Mouse (Mus musculus): ENCODE data around the gene Tmem164. TPM values are rescaled to one million over a fixed set of nuclear protein-coding genes. Genes with fewer than 3 reads are reported as not detected.
A peak's percentile ranks its signal among the peaks of the same experiment; 100 is the strongest.

The Tmem164 gene
- polyA plus RNA-seq, 1 experiment = 15.9 TPM

- Histone ChIP-seq H3K4me3 (ENCODE audit: insufficient read depth, low read depth, low read length) (peak overlapping the region; percentile 1; the same call in 1 of the 2 replicates), H3K27me3 (replicated peaks; ENCODE audit: control insufficient read depth, insufficient read depth, low read length) (no peaks in the 10 kb centered on the region), H3K4me1 (ENCODE audit: control insufficient read depth, insufficient read depth, low read length) (no peaks in the 10 kb centered on the region), H3K27ac (ENCODE audit: insufficient read depth, low read depth, low read length) (peak overlapping the region; percentile 12; the same call in 1 of the 2 replicates), H3K36me3 (ENCODE audit: control insufficient read depth, insufficient read depth, low read length) (no peaks in the 10 kb centered on the region)
- WGBS = 23% methylated on average over 10 of the region's 10 CpGs
- DNase-seq = peak; percentile 32
- TF ChIP-seq POLR2A (IDR thresholded peaks at IDR 0.05; ENCODE audit: low read depth, low read length) (no peak), CTCF (conservative IDR thresholded peaks at IDR 0.05; ENCODE audit: insufficient read depth, insufficient read length, low read depth, low read length) (peak; percentile 39)
Measured at GRCm38 (mm10) chrX:142806620-142807061, 125.4 kb downstream of the Tmem164 start.

- H3K4me3 ChIP-seq (ENCODE audit: insufficient read depth, low read depth, low read length) = no peak overlapping the region
- H3K4me1 ChIP-seq (ENCODE audit: control insufficient read depth, insufficient read depth, low read length) = no peaks in the 10 kb centered on the region
- peak; percentile 61 for DNase-seq
- WGBS = 30% methylated on average over 9 of the region's 9 CpGs
- H3K27ac ChIP-seq (ENCODE audit: insufficient read depth, low read depth, low read length) = no peak overlapping the region
- TF ChIP-seq CTCF (conservative IDR thresholded peaks at IDR 0.05; ENCODE audit: insufficient read depth, insufficient read length, low read depth, low read length) = peak; percentile 55
- TF ChIP-seq POLR2A (IDR thresholded peaks at IDR 0.05; ENCODE audit: low read depth, low read length) = no peak
- no peaks in the 10 kb centered on the region for H3K27me3 ChIP-seq (replicated peaks; ENCODE audit: control insufficient read depth, insufficient read depth, low read length)
- H3K36me3 ChIP-seq (ENCODE audit: control insufficient read depth, insufficient read depth, low read length) = no peaks in the 10 kb centered on the region
Measured at GRCm38 (mm10) chrX:142808411-142808810, 127.2 kb downstream of the Tmem164 start.

GRCm38 (mm10) chrX:142813146-142813545 lies 131.9 kb downstream of the Tmem164 start:
- peak; percentile 21 for DNase-seq
- Histone ChIP-seq H3K4me1 (ENCODE audit: control insufficient read depth, insufficient read depth, low read length) (no peaks in the 10 kb centered on the region), H3K27me3 (replicated peaks; ENCODE audit: control insufficient read depth, insufficient read depth, low read length) (no peaks in the 10 kb centered on the region), H3K27ac (ENCODE audit: insufficient read depth, low read depth, low read length) (no peak overlapping the region), H3K4me3 (ENCODE audit: insufficient read depth, low read depth, low read length) (no peak overlapping the region), H3K36me3 (ENCODE audit: control insufficient read depth, insufficient read depth, low read length) (no peaks in the 10 kb centered on the region)
- TF ChIP-seq CTCF (conservative IDR thresholded peaks at IDR 0.05; ENCODE audit: insufficient read depth, insufficient read length, low read depth, low read length) (peak; percentile 43), POLR2A (IDR thresholded peaks at IDR 0.05; ENCODE audit: low read depth, low read length) (no peak)
- 17% methylated on average over 6 of the region's 6 CpGs for WGBS

- TF ChIP-seq POLR2A (IDR thresholded peaks at IDR 0.05; ENCODE audit: low read depth, low read length) (no peak), CTCF (conservative IDR thresholded peaks at IDR 0.05; ENCODE audit: insufficient read depth, insufficient read length, low read depth, low read length) (peak; percentile 65)
- H3K4me3 ChIP-seq (ENCODE audit: insufficient read depth, low read depth, low read length) = no peak overlapping the region
- H3K36me3 ChIP-seq (ENCODE audit: control insufficient read depth, insufficient read depth, low read length) = no peaks in the 10 kb centered on the region
- no peaks in the 10 kb centered on the region for H3K4me1 ChIP-seq (ENCODE audit: control insufficient read depth, insufficient read depth, low read length)
- no peak overlapping the region for H3K27ac ChIP-seq (ENCODE audit: insufficient read depth, low read depth, low read length)
- DNase-seq = peak; percentile 49
- H3K27me3 ChIP-seq (replicated peaks; ENCODE audit: control insufficient read depth, insufficient read depth, low read length) = no peaks in the 10 kb centered on the region
- WGBS = 41% methylated on average over 10 of the region's 10 CpGs
Measured at GRCm38 (mm10) chrX:142818057-142818682, 137.0 kb downstream of the Tmem164 start.

GRCm38 (mm10) chrX:142821239-142821638 lies 140.0 kb downstream of the Tmem164 start:
- WGBS = 67% methylated on average over 6 of the region's 6 CpGs

GRCm38 (mm10) chrX:142821846-142822245 lies 140.6 kb downstream of the Tmem164 start:
- TF ChIP-seq CTCF (conservative IDR thresholded peaks at IDR 0.05; ENCODE audit: insufficient read depth, insufficient read length, low read depth, low read length) = peak; percentile 40
- no peak for TF ChIP-seq POLR2A (IDR thresholded peaks at IDR 0.05; ENCODE audit: low read depth, low read length)
- WGBS = 41% methylated on average over 3 of the region's 3 CpGs
- peak; percentile 11 for DNase-seq

More at GRCm38 (mm10) chrX:142821239-142821638, 140.0 kb downstream of the Tmem164 start:
- Histone ChIP-seq H3K4me1 (ENCODE audit: control insufficient read depth, insufficient read depth, low read length) (no peaks in the 10 kb centered on the region), H3K27ac (ENCODE audit: insufficient read depth, low read depth, low read length) (no peak overlapping the region), H3K4me3 (ENCODE audit: insufficient read depth, low read depth, low read length) (no peak overlapping the region), H3K36me3 (ENCODE audit: control insufficient read depth, insufficient read depth, low read length) (no peaks in the 10 kb centered on the region), H3K27me3 (replicated peaks; ENCODE audit: control insufficient read depth, insufficient read depth, low read length) (no peaks in the 10 kb centered on the region)
- TF ChIP-seq CTCF (conservative IDR thresholded peaks at IDR 0.05; ENCODE audit: insufficient read depth, insufficient read length, low read depth, low read length) (no peak), POLR2A (IDR thresholded peaks at IDR 0.05; ENCODE audit: low read depth, low read length) (no peak)
- no peak for DNase-seq

GRCm38 (mm10) chrX:142825309-142825708 lies 144.1 kb downstream of the Tmem164 start:
- H3K36me3 ChIP-seq (ENCODE audit: control insufficient read depth, insufficient read depth, low read length) = no peaks in the 10 kb centered on the region
- no peak overlapping the region for H3K4me3 ChIP-seq (ENCODE audit: insufficient read depth, low read depth, low read length)
- WGBS = 88% methylated on average over 1 of the region's 1 CpGs

More at GRCm38 (mm10) chrX:142821846-142822245, 140.6 kb downstream of the Tmem164 start:
- Histone ChIP-seq H3K36me3 (ENCODE audit: control insufficient read depth, insufficient read depth, low read length) (no peaks in the 10 kb centered on the region), H3K4me3 (ENCODE audit: insufficient read depth, low read depth, low read length) (no peak overlapping the region), H3K4me1 (ENCODE audit: control insufficient read depth, insufficient read depth, low read length) (no peaks in the 10 kb centered on the region), H3K27me3 (replicated peaks; ENCODE audit: control insufficient read depth, insufficient read depth, low read length) (no peaks in the 10 kb centered on the region), H3K27ac (ENCODE audit: insufficient read depth, low read depth, low read length) (no peak overlapping the region)

More at GRCm38 (mm10) chrX:142825309-142825708, 144.1 kb downstream of the Tmem164 start:
- TF ChIP-seq CTCF (conservative IDR thresholded peaks at IDR 0.05; ENCODE audit: insufficient read depth, insufficient read length, low read depth, low read length) (no peak), POLR2A (IDR thresholded peaks at IDR 0.05; ENCODE audit: low read depth, low read length) (no peak)
- H3K27me3 ChIP-seq (replicated peaks; ENCODE audit: control insufficient read depth, insufficient read depth, low read length) = no peaks in the 10 kb centered on the region
- DNase-seq = no peak
- no peaks in the 10 kb centered on the region; the same call in 1 of the 2 replicates for H3K4me1 ChIP-seq (ENCODE audit: control insufficient read depth, insufficient read depth, low read length)
- H3K27ac ChIP-seq (ENCODE audit: insufficient read depth, low read depth, low read length) = no peak overlapping the region

Measured in kidney, adult 2 months (tissue).